Mouse (Mus musculus): ENCODE measurements around the gene Tcp1. TPM values are rescaled to one million over a fixed set of nuclear protein-coding genes. Genes with fewer than 3 reads are reported as not detected.
A peak's percentile ranks its signal among the peaks of the same experiment; 100 is the strongest.
"Not testable (repeated sequence)": the region's sequence is repeated elsewhere in the genome, so short reads cannot be mapped to it uniquely, and the experiment has no call there.

Gene Tcp1
- total RNA-seq (2021): 100 to 1,000 TPM; 218 to 271 TPM
- long read RNA-seq, experiment 1, transcript Tcp1-201 (11 exons, 1,902 nt): minor isoform, 9 of 321 reads
- long read RNA-seq, experiment 1, transcript Tcp1-207 (3 exons, 614 nt): minor isoform, 6 of 321 reads
- long read RNA-seq, experiment 1, transcript Tcp1-209 (12 exons, 2,446 nt): major isoform, 275 of 321 reads
- long read RNA-seq, experiment 1, partial matches to known transcripts: 21 of 321 reads
- long read RNA-seq, experiment 1, other reads (novel, unspliced or antisense): 9 of 321 reads
- long read RNA-seq, experiment 2, transcript Tcp1-209 (12 exons, 2,446 nt): major isoform, 67 of 85 reads
- long read RNA-seq, experiment 2, partial matches to known transcripts: 11 of 85 reads
- long read RNA-seq, experiment 2, other reads (novel, unspliced or antisense): 5 of 85 reads

GRCm38 (mm10) chr17:12915488-12915880, at the start of gene Tcp1:
Tcp1 (plus strand) TSS chr17:12915701.
- peak; percentile 14 to 27 for DNase-seq

- no peak for DNase-seq
Observed at GRCm38 (mm10) chr17:12866853-12867252, 48.6 kb upstream of the Tcp1 start.

GRCm38 (mm10) chr17:12868043-12868442, 47.5 kb upstream of the Tcp1 start, which contains the start of gene Mas1:
Mas1 (minus strand) TSS chr17:12868143.
- DNase-seq: no peak

GRCm38 (mm10) chr17:12868640-12869039, 46.9 kb upstream of the Tcp1 start:
- DNase-seq: no peak

GRCm38 (mm10) chr17:12872275-12873028, 43.0 kb upstream of the Tcp1 start:
- no peak for DNase-seq

- DNase-seq: no peak
Observed at GRCm38 (mm10) chr17:12875734-12876133, 39.8 kb upstream of the Tcp1 start, which contains the start of gene Mrgprh. Mrgprh (plus strand) TSS chr17:12876034.

- DNase-seq: peak; percentile 78 to 81
Observed at GRCm38 (mm10) chr17:12880178-12880577, 35.3 kb upstream of the Tcp1 start.

- no peak for DNase-seq
Observed at GRCm38 (mm10) chr17:12881216-12881615, 34.3 kb upstream of the Tcp1 start.

- DNase-seq: no peak
Observed at GRCm38 (mm10) chr17:12886620-12887019, 28.9 kb upstream of the Tcp1 start.

GRCm38 (mm10) chr17:12887021-12887775, 28.3 kb upstream of the Tcp1 start:
- peak in 1 of 2 experiments; percentile 20 for DNase-seq

GRCm38 (mm10) chr17:12891054-12891453, 24.4 kb upstream of the Tcp1 start:
- no peak for DNase-seq

- no peak for DNase-seq
Observed at GRCm38 (mm10) chr17:12892033-12892432, 23.5 kb upstream of the Tcp1 start.

GRCm38 (mm10) chr17:12897674-12898073, 17.8 kb upstream of the Tcp1 start:
- DNase-seq: no peak

- DNase-seq: not testable (repeated sequence)
Observed at GRCm38 (mm10) chr17:12898607-12899006, 16.9 kb upstream of the Tcp1 start.

GRCm38 (mm10) chr17:12902291-12902690, 13.2 kb upstream of the Tcp1 start:
- DNase-seq: no peak

- no peak for DNase-seq
Observed at GRCm38 (mm10) chr17:12903372-12904333, 11.8 kb upstream of the Tcp1 start.

GRCm38 (mm10) chr17:12904349-12904748, 11.2 kb upstream of the Tcp1 start:
- DNase-seq: no peak

- no peak for DNase-seq
Observed at GRCm38 (mm10) chr17:12905810-12906209, 9.7 kb upstream of the Tcp1 start.

GRCm38 (mm10) chr17:12906436-12906835, 9.1 kb upstream of the Tcp1 start:
- no peak for DNase-seq

- DNase-seq: peak in 1 of 2 experiments; percentile 15
Observed at GRCm38 (mm10) chr17:12909361-12910280, 5.9 kb upstream of the Tcp1 start, which contains the start of gene Pnldc1. Pnldc1 (minus strand) TSS chr17:12910230.

Data from adrenal gland, postnatal 36 days (tissue).